Mouse (Mus musculus): ENCODE measurements around the gene Ddx28.
A peak's percentile ranks its signal among the peaks of the same experiment; 100 is the strongest.

The Ddx28 gene

GRCm38 (mm10) chr8:105966692-105967311 is 44.9 kb downstream of the Ddx28 start:
- no peak for DNase-seq (ENCODE audit: low spot score in 2 of 2)

- DNase-seq (ENCODE audit: low spot score in 2 of 2): peak; percentile 23 to 54
Observed at GRCm38 (mm10) chr8:105965905-105966341, 45.8 kb downstream of the Ddx28 start, which contains the start of gene Slc12a4. TSS of gene Slc12a4 (minus strand) at chr8:105966097.

GRCm38 (mm10) chr8:105965266-105965904 is 46.3 kb downstream of the Ddx28 start:
- peak; percentile 10 to 15 for DNase-seq (ENCODE audit: low spot score in 2 of 2)

GRCm38 (mm10) chr8:105964506-105965265 is 47.0 kb downstream of the Ddx28 start:
- DNase-seq (ENCODE audit: low spot score in 2 of 2): no peak

GRCm38 (mm10) chr8:105961536-105961935 is 50.1 kb downstream of the Ddx28 start:
- DNase-seq (ENCODE audit: low spot score in 2 of 2): no peak

- no peak for DNase-seq (ENCODE audit: low spot score in 2 of 2)
Observed at GRCm38 (mm10) chr8:105961101-105961500, 50.6 kb downstream of the Ddx28 start.
